Mouse (Mus musculus) cerebellum, adult 2 months (tissue): Measurements from ENCODE around the gene Rasa3.

Experiments
- CTCF ChIP-seq: fragments of 200-500 bp; IDR thresholded peaks from 2 replicates; pipeline ENCODE4 v1.5.1; 2011; ENCODE audit warnings: low read depth, mild to moderate bottlenecking, control low read depth, low read length, moderate library complexity, borderline replicate concordance; ENCODE audit not compliant: insufficient read depth
- POLR2A ChIP-seq: fragments of 200-500 bp; IDR thresholded peaks from 2 replicates; pipeline ENCODE4 v1.6.1; 2011; ENCODE audit warnings: low read length, control low read depth, borderline replicate concordance; ENCODE audit not compliant: insufficient read depth

DNA sequence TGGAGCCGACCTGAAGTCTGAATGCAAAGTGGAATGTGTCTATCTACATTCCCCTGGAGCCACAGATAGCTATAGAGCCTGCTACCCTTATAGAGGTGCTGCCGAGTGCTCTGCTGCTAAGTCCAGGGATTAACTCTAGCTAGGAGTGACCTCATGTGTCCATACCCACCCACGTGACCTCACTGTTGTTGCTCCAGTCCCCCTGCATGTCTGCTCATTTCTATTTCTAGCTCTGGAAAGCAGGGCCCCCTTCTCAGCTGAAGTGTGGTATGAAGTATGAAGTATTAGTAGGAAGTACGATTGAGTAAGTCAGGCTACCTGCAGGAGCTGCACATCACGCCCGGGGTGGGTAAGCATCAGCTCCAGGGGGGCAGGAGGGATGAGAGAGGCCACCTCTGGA is 79.6 kb downstream of the Rasa3 start:
- TF ChIP-seq CTCF (no peak), POLR2A (no peak)
